Mouse (Mus musculus) hindbrain, postnatal 0 days (tissue): ENCODE data around the gene Tmem97. TPM values are rescaled to one million over a fixed set of nuclear protein-coding genes. Genes with fewer than 3 reads are reported as not detected.

Experiments used
- ATAC-seq: fragments of 200-750 bp; cut with Nextera tagmentation; 2 replicates; pipeline ENCODE4 v1.8.0; 2017; ENCODE audit warnings: mild to moderate bottlenecking, moderate TSS enrichment, moderate library complexity
- DNase-seq: peaks from one replicate; pipeline ENCODE4 v3.0.0-alpha.2; 2015; ENCODE audit warnings: low spot score
- H3K27ac ChIP-seq: fragments of 300-500 bp; sonication (generic); 2 replicates; pipeline ENCODE4 v1.5.1; 2014; ENCODE audit warnings: mild to moderate bottlenecking
- H3K27me3 ChIP-seq: fragments of 300-500 bp; sonication (generic); 2 replicates; pipeline ENCODE4 v1.6.1; 2014; ENCODE audit warnings: low read length, mixed read lengths; ENCODE audit not compliant: insufficient read depth
- H3K36me3 ChIP-seq: fragments of 300-500 bp; sonication (generic); 2 replicates; pipeline ENCODE4 v1.6.1; 2014; ENCODE audit warnings: low read length, mixed read lengths; ENCODE audit not compliant: insufficient read depth
- H3K4me1 ChIP-seq: fragments of 300-500 bp; sonication (generic); 2 replicates; pipeline ENCODE4 v1.6.1; 2014; ENCODE audit warnings: antibody characterized with exemption, low read length, mixed read lengths; ENCODE audit not compliant: insufficient read depth
- H3K4me2 ChIP-seq: fragments of 300-500 bp; sonication (generic); 2 replicates; pipeline ENCODE4 v1.6.1; 2014; ENCODE audit warnings: low read depth, mild to moderate bottlenecking, low read length, moderate library complexity, mixed read lengths
- H3K4me3 ChIP-seq: fragments of 300-500 bp; sonication (generic); 2 replicates; pipeline ENCODE4 v1.5.1; 2014; ENCODE audit warnings: low read length
- H3K9ac ChIP-seq: fragments of 300-500 bp; sonication (generic); replicated peaks from 2 replicates; pipeline ENCODE4 v1.6.1; 2014; ENCODE audit warnings: mild to moderate bottlenecking, low read length, moderate library complexity, mixed read lengths
- H3K9me3 ChIP-seq: fragments of 300-500 bp; sonication (generic); 2 replicates; pipeline ENCODE4 v1.6.1; 2016; ENCODE audit warnings: low read length, mixed read lengths
- CTCF ChIP-seq: IDR thresholded peaks from 2 replicates; pipeline ENCODE4 v1.5.1; 2016; ENCODE audit warnings: antibody characterized with exemption, control low read depth, low read depth
- WGBS: fragments of 180-500 bp; shearing (Covaris S2); extraction: QIAGEN DNeasy Blood & Tissue Kit; methylation state at CpG from one replicate; pipeline ENCODE4 v1.1.7; 2014; 5-methylcytosine and 5-hydroxymethylcytosine counted together
- polyA plus RNA-seq: library from polyadenylated mRNA; unstranded; fragments of >200 nt; fragmentation: Nextera tagmentation; extraction: Ambion mirVana; gene quantifications from 2 replicates; pipeline ENCODE4 v1.2.1, GENCODE M21; 2015
- total RNA-seq: library from RNA; depleted of rRNA; stranded (reverse); fragments of >200 nt; gene quantifications from 2 replicates; pipeline ENCODE4 v1.2.3, GENCODE M21; 2014; rRNA removed

The Tmem97 gene
- 39.0 and 44.5 TPM in 2 replicates for total RNA-seq
- 42.8 and 43.5 TPM in 2 replicates for polyA plus RNA-seq

GRCm38 (mm10) chr11:78550168-78551058 is at the start of gene Tmem97:
Gene Tmem97, minus strand, starts transcription at chr11:78550777.
- Histone ChIP-seq H3K4me2 (peak within 1 kb of the TSS; percentile 91), H3K4me1 (0 out of 2 replicates have a peak, but pooled peaks cover 7% of the 10 kb centered on the region), H3K27me3 (no peaks in the 10 kb centered on the region), H3K9me3 (no peaks in the 10 kb centered on the region), H3K4me3 (peak within 1 kb of the TSS; percentile 63), H3K9ac (peak within 1 kb of the TSS; percentile 61), H3K27ac (peak within 1 kb of the TSS; percentile 79), H3K36me3 (no peaks in the 10 kb centered on the region)
- DNase-seq, result peak; percentile 98
- under 1% methylated on average over 60 of the region's 60 CpGs for WGBS
- ATAC-seq, result peak; percentile 100
- TF ChIP-seq CTCF, result peak; percentile 49

- H3K4me1 ChIP-seq, result no peaks in the 10 kb centered on the region
- no peak overlapping the region for H3K4me2 ChIP-seq
- TF ChIP-seq CTCF, result no peak
- H3K27ac ChIP-seq, result no peak overlapping the region
- H3K9ac ChIP-seq, result no peak overlapping the region
- no peaks in the 10 kb centered on the region for H3K36me3 ChIP-seq
- ATAC-seq, result no peak
- DNase-seq, result no peak
- no peaks in the 10 kb centered on the region for H3K27me3 ChIP-seq
- no peak overlapping the region for H3K4me3 ChIP-seq
- WGBS, result 77% methylated on average over 4 of the region's 4 CpGs
- H3K9me3 ChIP-seq, result no peaks in the 10 kb centered on the region
These were observed 49.5 kb upstream of the Tmem97 start for GRCm38 (mm10) chr11:78600051-78600450.

GRCm38 (mm10) chr11:78598763-78599415 is 48.3 kb upstream of the Tmem97 start:
- no peaks in the 10 kb centered on the region for H3K27me3 ChIP-seq
- H3K4me1 ChIP-seq, result no peaks in the 10 kb centered on the region
- 77% methylated on average over 3 of the region's 3 CpGs for WGBS
- no peak overlapping the region for H3K4me3 ChIP-seq
- H3K27ac ChIP-seq, result no peak overlapping the region
- no peak for ATAC-seq
- H3K4me2 ChIP-seq, result no peak overlapping the region
- no peaks in the 10 kb centered on the region for H3K36me3 ChIP-seq
- DNase-seq, result no peak
- no peak for TF ChIP-seq CTCF
- no peak overlapping the region for H3K9ac ChIP-seq
- no peaks in the 10 kb centered on the region for H3K9me3 ChIP-seq

GRCm38 (mm10) chr11:78596750-78597149 is 46.2 kb upstream of the Tmem97 start:
- DNase-seq (peak; percentile 10), ATAC-seq (no peak)
- no peak overlapping the region for H3K4me2 ChIP-seq
- no peak for TF ChIP-seq CTCF
- H3K27ac ChIP-seq, result no peak overlapping the region
- no peak overlapping the region for H3K4me3 ChIP-seq
- no peak overlapping the region for H3K9ac ChIP-seq
- no peaks in the 10 kb centered on the region for H3K4me1 ChIP-seq
- no peaks in the 10 kb centered on the region for H3K27me3 ChIP-seq
- no peaks in the 10 kb centered on the region for H3K9me3 ChIP-seq
- H3K36me3 ChIP-seq, result no peaks in the 10 kb centered on the region

GRCm38 (mm10) chr11:78595773-78596172 is 45.2 kb upstream of the Tmem97 start:
- no peak for DNase-seq
- no peaks in the 10 kb centered on the region for H3K36me3 ChIP-seq
- 96% methylated on average over 2 of the region's 2 CpGs for WGBS
- H3K27ac ChIP-seq, result no peak overlapping the region
- H3K4me3 ChIP-seq, result no peak overlapping the region
- TF ChIP-seq CTCF, result no peak
- H3K4me1 ChIP-seq, result no peaks in the 10 kb centered on the region
- H3K27me3 ChIP-seq, result no peaks in the 10 kb centered on the region
- no peak for ATAC-seq
- H3K9me3 ChIP-seq, result no peaks in the 10 kb centered on the region
- H3K9ac ChIP-seq, result no peak overlapping the region
- H3K4me2 ChIP-seq, result no peak overlapping the region

- no peak for TF ChIP-seq CTCF
- Histone ChIP-seq H3K4me1 (no peaks in the 10 kb centered on the region), H3K9ac (no peak overlapping the region), H3K27me3 (no peaks in the 10 kb centered on the region), H3K27ac (no peak overlapping the region), H3K36me3 (no peaks in the 10 kb centered on the region), H3K4me2 (no peak overlapping the region), H3K4me3 (no peak overlapping the region), H3K9me3 (no peaks in the 10 kb centered on the region)
- ATAC-seq, result no peak
- WGBS, result 98% methylated on average over 6 of the region's 6 CpGs
- no peak for DNase-seq
These were observed 43.8 kb upstream of the Tmem97 start for GRCm38 (mm10) chr11:78594271-78594964.
